ENCODE assay signal across 19 mouse cellular contexts in genomic region chr16:93744804-93745340, GRCm38 (mm10). TPM values are rescaled to one million over a fixed set of nuclear protein-coding genes. Genes with fewer than 3 reads are reported as not detected.
A peak's percentile ranks its signal among the peaks of the same experiment; 100 is the strongest.
DNase-seq lines count a peak whose midpoint lies in the region; ATAC-seq and TF ChIP-seq lines count a peak whose summit lies in the region.
"Had no signal": no experiment of that assay in that cellular context is flagged by ENCODE, and none has a peak within 500 bp of the region (broad histone marks: within the 10 kb centered on the region; RNA-seq: fewer than 3 reads in every experiment).

No protein-coding gene starts in this region.

- peaks cover 6% of the 10 kb centered on the region for H3K4me1 ChIP-seq in intestine, embryonic 16.5 days (ENCODE audit: control insufficient read depth, insufficient read depth, low read length)
- peaks cover 30% of the 10 kb centered on the region for H3K4me1 ChIP-seq in liver, postnatal 0 days (ENCODE audit: insufficient read depth)
- H3K4me1 ChIP-seq in kidney, embryonic 16.5 days (ENCODE audit: insufficient read depth, low read length): no peaks in the 10 kb centered on the region
- H3K4me1 ChIP-seq: heart, embryonic 15.5 days; hindbrain, embryonic 15.5 days had no signal

- H3K4me2 ChIP-seq in intestine, embryonic 16.5 days (ENCODE audit: low read depth, low read length): no peak overlapping the region
- peak overlapping the region; percentile 4 for H3K4me2 ChIP-seq in liver, postnatal 0 days (ENCODE audit: low read depth, low read length)
- no peak overlapping the region for H3K4me2 ChIP-seq in kidney, embryonic 16.5 days (replicated peaks; ENCODE audit: low read depth, low read length)
- H3K4me2 ChIP-seq: heart, embryonic 15.5 days; hindbrain, embryonic 15.5 days; midbrain, embryonic 11.5 days had no signal

- peaks cover 7% of the 10 kb centered on the region for H3K36me3 ChIP-seq in intestine, embryonic 16.5 days (ENCODE audit: control insufficient read depth, insufficient read depth, low read length)
- H3K36me3 ChIP-seq in liver, postnatal 0 days (replicated peaks; ENCODE audit: insufficient read depth, low read length): peaks cover 5% of the 10 kb centered on the region; the same call in 1 of the 2 replicates
- H3K36me3 ChIP-seq in kidney, embryonic 16.5 days (ENCODE audit: insufficient read depth, low read length): no peaks in the 10 kb centered on the region

- TF ChIP-seq EP300 in liver, postnatal 0 days (IDR thresholded peaks at IDR 0.05; ENCODE audit: low read depth): peak; percentile 88

- no peaks in the 10 kb centered on the region for H3K27me3 ChIP-seq in intestine, embryonic 16.5 days (replicated peaks; ENCODE audit: control insufficient read depth, insufficient read depth, low read length)
- no peaks in the 10 kb centered on the region for H3K27me3 ChIP-seq in liver, postnatal 0 days (ENCODE audit: insufficient read depth, low read length)
- no peaks in the 10 kb centered on the region for H3K27me3 ChIP-seq in kidney, embryonic 16.5 days (ENCODE audit: insufficient read depth, low read length)
- H3K27me3 ChIP-seq: heart, embryonic 15.5 days; hindbrain, embryonic 15.5 days had no signal

- ATAC-seq in intestine, embryonic 16.5 days: peak; percentile 71
- ATAC-seq in liver, postnatal 0 days: peak; percentile 90
- no peak for ATAC-seq in kidney, embryonic 16.5 days (ENCODE audit: low FRiP score, low TSS enrichment)

- 62% methylated on average over 10 of the region's 10 CpGs for WGBS in intestine, embryonic 16.5 days
- WGBS in liver, postnatal 0 days (ENCODE audit: insufficient replicate concordance): 35% methylated on average over 10 of the region's 10 CpGs
- WGBS in kidney, embryonic 16.5 days: 80% methylated on average over 10 of the region's 10 CpGs

- peak overlapping the region; percentile 69 for H3K27ac ChIP-seq in intestine, embryonic 16.5 days (ENCODE audit: low read length)
- peak overlapping the region; percentile 85 for H3K27ac ChIP-seq in liver, postnatal 0 days (ENCODE audit: low read depth)
- no peak overlapping the region for H3K27ac ChIP-seq in kidney, embryonic 16.5 days (ENCODE audit: low read length)
- H3K27ac ChIP-seq: heart, embryonic 15.5 days; hindbrain, embryonic 15.5 days; layer of hippocampus, adult 2 months had no signal

- no peak overlapping the region for H3K4me3 ChIP-seq in intestine, embryonic 16.5 days (ENCODE audit: low read length)
- H3K4me3 ChIP-seq in liver, postnatal 0 days (ENCODE audit: low read depth, low read length): no peak overlapping the region
- H3K4me3 ChIP-seq in kidney, embryonic 16.5 days (ENCODE audit: low read length): no peak overlapping the region
- H3K4me3 ChIP-seq: heart, embryonic 15.5 days; hindbrain, embryonic 15.5 days; layer of hippocampus, adult 2 months; myocyte had no signal

- H3K9ac ChIP-seq in intestine, embryonic 16.5 days (ENCODE audit: low read depth, low read length): 0 out of 2 replicates have a peak overlapping the region, but pooled peaks have one; percentile 7
- H3K9ac ChIP-seq in liver, postnatal 0 days (replicated peaks): peak overlapping the region; percentile 21; the same call in 1 of the 2 replicates
- no peak overlapping the region for H3K9ac ChIP-seq in kidney, embryonic 16.5 days (replicated peaks; ENCODE audit: low read length)
- H3K9ac ChIP-seq: heart, embryonic 15.5 days; hindbrain, embryonic 15.5 days had no signal

- no peak for TF ChIP-seq CTCF in liver, postnatal 0 days (IDR thresholded peaks at IDR 0.05; ENCODE audit: low read depth)

- H3K9me3 ChIP-seq in intestine, embryonic 16.5 days (ENCODE audit: control insufficient read depth, low read length): no peaks in the 10 kb centered on the region
- no peaks in the 10 kb centered on the region for H3K9me3 ChIP-seq in liver, postnatal 0 days (ENCODE audit: low read length)
- H3K9me3 ChIP-seq in kidney, embryonic 16.5 days (ENCODE audit: low read length): no peaks in the 10 kb centered on the region
- H3K9me3 ChIP-seq: heart, embryonic 15.5 days; hindbrain, embryonic 15.5 days had no signal

- peak; percentile 20 for DNase-seq in spleen, adult 12 weeks (ENCODE audit: low spot score)
- DNase-seq in spleen, adult 18-20 months: no peak
- DNase-seq in liver, postnatal 0 days: peak; percentile 56
- DNase-seq in adrenal gland, postnatal 10 days: no peak
- no peak for DNase-seq in urinary bladder, adult 2 months (ENCODE audit: low spot score)
- DNase-seq: adrenal gland, postnatal 36 days; cerebellum, adult 11-12 months; gastrocnemius, postnatal 36 days; kidney, adult 9 months; lung, adult 18-20 months; right cerebral cortex, postnatal 14 days; thymus, postnatal 36 days had no signal

RNA-seq across cellular contexts. Expression of gene Dop1b, which starts 33.2 kb away (rescaled TPM):
- polyA plus RNA-seq in intestine, embryonic 16.5 days (2015; fragmentation: Nextera tagmentation; extraction: Ambion mirVana): 14.4 and 16.6 TPM in 2 replicates
- polyA plus RNA-seq in liver, postnatal 0 days (2015; fragmentation: Nextera tagmentation; extraction: Ambion mirVana): 6.2 and 6.4 TPM in 2 replicates
- 10 to 100 TPM; 21.2 to 27.4 TPM for total RNA-seq in adrenal gland, postnatal 10 days (2021)
- 30.1 and 35.0 TPM in 2 replicates for polyA plus RNA-seq in kidney, embryonic 16.5 days (2015; fragmentation: Nextera tagmentation; extraction: Ambion mirVana)
- polyA plus RNA-seq in urinary bladder, adult 2 months (2012; rRNA removed): 30.7 and 34.3 TPM in 2 replicates

Comparison
In these comparisons a context has a peak if more than half of its experiments do, and no peak if none do; other contexts are left out.
1. DNase-seq: peak in spleen, adult 12 weeks (single experiment) and liver, postnatal 0 days (single experiment); none in spleen, adult 18-20 months (0 of 2), adrenal gland, postnatal 10 days (single experiment) and urinary bladder, adult 2 months (single experiment).